Mouse (Mus musculus): ENCODE data around the gene Mocs1. TPM values are rescaled to one million over a fixed set of nuclear protein-coding genes. Genes with fewer than 3 reads are reported as not detected.

Mocs1 gene
- polyA plus RNA-seq, 1 experiment from 2014 or later: 3.5 TPM

- no peak overlapping the region for H3K9ac ChIP-seq (replicated peaks)
- H3K27me3 ChIP-seq: no peaks in the 10 kb centered on the region
- no peak overlapping the region for H3K4me2 ChIP-seq (replicated peaks)
- H3K9me3 ChIP-seq: no peaks in the 10 kb centered on the region
- no peak overlapping the region for H3K27ac ChIP-seq
- no peaks in the 10 kb centered on the region for H3K36me3 ChIP-seq
- no peak for ATAC-seq
- no peak overlapping the region for H3K4me3 ChIP-seq (replicated peaks)
- WGBS: 56% methylated on average over 3 of the region's 3 CpGs
- H3K4me1 ChIP-seq (replicated peaks): no peaks in the 10 kb centered on the region
Observed at GRCm38 (mm10) chr17:49498169-49498568, 70.0 kb downstream of the Mocs1 start.

GRCm38 (mm10) chr17:49499635-49500034 lies 71.5 kb downstream of the Mocs1 start:
- H3K27ac ChIP-seq: no peak overlapping the region
- no peaks in the 10 kb centered on the region for H3K36me3 ChIP-seq
- H3K9me3 ChIP-seq: no peaks in the 10 kb centered on the region
- H3K4me2 ChIP-seq (replicated peaks): no peak overlapping the region
- no peak overlapping the region for H3K9ac ChIP-seq (replicated peaks)
- no peak overlapping the region for H3K4me3 ChIP-seq (replicated peaks)
- ATAC-seq: no peak
- H3K27me3 ChIP-seq: no peaks in the 10 kb centered on the region
- 85% methylated on average over 2 of the region's 2 CpGs for WGBS
- H3K4me1 ChIP-seq (replicated peaks): no peaks in the 10 kb centered on the region

GRCm38 (mm10) chr17:49500234-49500633 lies 72.1 kb downstream of the Mocs1 start:
- H3K4me2 ChIP-seq (replicated peaks): no peak overlapping the region
- WGBS: 69% methylated on average over 2 of the region's 2 CpGs
- ATAC-seq: no peak
- H3K4me1 ChIP-seq (replicated peaks): no peaks in the 10 kb centered on the region
- H3K4me3 ChIP-seq (replicated peaks): no peak overlapping the region
- no peaks in the 10 kb centered on the region for H3K27me3 ChIP-seq
- no peak overlapping the region for H3K27ac ChIP-seq
- no peak overlapping the region for H3K9ac ChIP-seq (replicated peaks)
- H3K36me3 ChIP-seq: no peaks in the 10 kb centered on the region
- no peaks in the 10 kb centered on the region for H3K9me3 ChIP-seq

- ATAC-seq: no peak
- Histone ChIP-seq H3K27me3 (no peaks in the 10 kb centered on the region), H3K9ac (replicated peaks) (no peak overlapping the region), H3K4me3 (replicated peaks) (no peak overlapping the region), H3K9me3 (no peaks in the 10 kb centered on the region), H3K4me2 (replicated peaks) (no peak overlapping the region), H3K4me1 (replicated peaks) (no peaks in the 10 kb centered on the region), H3K36me3 (no peaks in the 10 kb centered on the region), H3K27ac (no peak overlapping the region)
- 77% methylated on average over 6 of the region's 6 CpGs for WGBS
Observed at GRCm38 (mm10) chr17:49503246-49503900, 75.2 kb downstream of the Mocs1 start.

Other genes starting within 250 kb of the Mocs1 start
- 1.6 and 1.7 TPM in 2 replicates for gene Daam2, start 136.0 kb downstream of the Mocs1 start, polyA plus RNA-seq (2015; fragmentation: Nextera tagmentation; extraction: Ambion mirVana)
- gene Kif6, start 186.8 kb downstream of the Mocs1 start, polyA plus RNA-seq (2015; fragmentation: Nextera tagmentation; extraction: Ambion mirVana): 2.4 and 3.6 TPM in 2 replicates